Mouse (Mus musculus) heart, postnatal 4 days (tissue): Measurements from ENCODE around the gene Slc15a3. TPM values are rescaled to one million over a fixed set of nuclear protein-coding genes. Genes with fewer than 3 reads are reported as not detected.

Experiments used
- DNase-seq: peaks from one replicate; pipeline ENCODE4 v3.0.0; 2021
- total RNA-seq, 2 experiments: library from RNA; stranded (reverse); gene quantifications; 2 replicates each; pipeline ENCODE4 v1.2.3; 2021

Gene Slc15a3
- total RNA-seq: 1 to 10 TPM; 2.1 to 2.3 TPM

- no peak for DNase-seq
Observed at GRCm38 (mm10) chr19:10839010-10839892, at the start of gene Slc15a3. Gene Slc15a3 (plus strand): TSS chr19:10839727.

- DNase-seq: no peak
Observed at GRCm38 (mm10) chr19:10790323-10790722, 49.2 kb upstream of the Slc15a3 start.

- DNase-seq: no peak
Observed at GRCm38 (mm10) chr19:10793044-10793443, 46.5 kb upstream of the Slc15a3 start.

- DNase-seq: no peak
Observed at GRCm38 (mm10) chr19:10794916-10795315, 44.6 kb upstream of the Slc15a3 start.

- DNase-seq: no peak
Observed at GRCm38 (mm10) chr19:10798576-10798975, 41.0 kb upstream of the Slc15a3 start.

GRCm38 (mm10) chr19:10799155-10799554 is 40.4 kb upstream of the Slc15a3 start:
- DNase-seq: no peak

- no peak for DNase-seq
Observed at GRCm38 (mm10) chr19:10801070-10801469, 38.5 kb upstream of the Slc15a3 start.

GRCm38 (mm10) chr19:10801906-10802305 is 37.6 kb upstream of the Slc15a3 start:
- no peak for DNase-seq

- DNase-seq: no peak
Observed at GRCm38 (mm10) chr19:10803751-10804150, 35.8 kb upstream of the Slc15a3 start.

GRCm38 (mm10) chr19:10804850-10805660 is 34.5 kb upstream of the Slc15a3 start:
- DNase-seq: no peak

GRCm38 (mm10) chr19:10805661-10806285 is 33.8 kb upstream of the Slc15a3 start:
- DNase-seq: no peak

- DNase-seq: no peak
Observed at GRCm38 (mm10) chr19:10808524-10809233, 30.8 kb upstream of the Slc15a3 start.

- DNase-seq: no peak
Observed at GRCm38 (mm10) chr19:10809428-10810175, 29.9 kb upstream of the Slc15a3 start.

- DNase-seq: no peak
Observed at GRCm38 (mm10) chr19:10810176-10810492, 29.4 kb upstream of the Slc15a3 start.

- no peak for DNase-seq
Observed at GRCm38 (mm10) chr19:10811471-10811870, 28.1 kb upstream of the Slc15a3 start.

- no peak for DNase-seq
Observed at GRCm38 (mm10) chr19:10813039-10813438, 26.5 kb upstream of the Slc15a3 start.

GRCm38 (mm10) chr19:10813905-10814304 is 25.6 kb upstream of the Slc15a3 start:
- peak; percentile 13 for DNase-seq

- no peak for DNase-seq
Observed at GRCm38 (mm10) chr19:10815871-10816270, 23.7 kb upstream of the Slc15a3 start.

- DNase-seq: no peak
Observed at GRCm38 (mm10) chr19:10816462-10816861, 23.1 kb upstream of the Slc15a3 start.

GRCm38 (mm10) chr19:10818217-10818946 is 21.1 kb upstream of the Slc15a3 start:
- DNase-seq: no peak

- no peak for DNase-seq
Observed at GRCm38 (mm10) chr19:10821319-10821718, 18.2 kb upstream of the Slc15a3 start.
